Mouse (Mus musculus) forelimb bud, embryonic 11.5 days (tissue): ENCODE measurements around the gene Themis2.
"Not testable (repeated sequence)": the region's sequence is repeated elsewhere in the genome, so short reads cannot be mapped to it uniquely, and the experiment has no call there.

Source experiments
- DNase-seq: peaks from one replicate; pipeline ENCODE4 v3.0.0-alpha.2; 2012; ENCODE audit warnings: low read depth, low spot score

The Themis2 gene

GRCm38 (mm10) chr4:132799845-132800244 is 3.7 kb upstream of the Themis2 start:
- no peak for DNase-seq

GRCm38 (mm10) chr4:132798666-132799065 is 2.5 kb upstream of the Themis2 start:
- not testable (repeated sequence) for DNase-seq

GRCm38 (mm10) chr4:132798028-132798427 is 1.8 kb upstream of the Themis2 start:
- no peak for DNase-seq

GRCm38 (mm10) chr4:132797461-132797860 is 1.3 kb upstream of the Themis2 start:
- DNase-seq, result no peak

- DNase-seq, result no peak
Measured at GRCm38 (mm10) chr4:132795171-132795570, 1.0 kb downstream of the Themis2 start.

GRCm38 (mm10) chr4:132794760-132795159 is 1.4 kb downstream of the Themis2 start:
- DNase-seq, result no peak

GRCm38 (mm10) chr4:132794028-132794427 is 2.2 kb downstream of the Themis2 start:
- no peak for DNase-seq

GRCm38 (mm10) chr4:132793322-132794004 is 2.7 kb downstream of the Themis2 start:
- DNase-seq, result not testable (repeated sequence)

- DNase-seq, result no peak
Measured at GRCm38 (mm10) chr4:132789731-132790130, 6.5 kb downstream of the Themis2 start.

GRCm38 (mm10) chr4:132785228-132785627 is 11.0 kb downstream of the Themis2 start:
- DNase-seq, result no peak

GRCm38 (mm10) chr4:132783732-132784131 is 12.5 kb downstream of the Themis2 start:
- no peak for DNase-seq

GRCm38 (mm10) chr4:132780288-132780687 is 15.9 kb downstream of the Themis2 start:
- no peak for DNase-seq

- DNase-seq, result no peak
Measured at GRCm38 (mm10) chr4:132778562-132779201, 17.5 kb downstream of the Themis2 start.

- DNase-seq, result peak; percentile 29
Measured at GRCm38 (mm10) chr4:132776764-132777163, 19.4 kb downstream of the Themis2 start.

GRCm38 (mm10) chr4:132774905-132775304 is 21.3 kb downstream of the Themis2 start:
- no peak for DNase-seq

GRCm38 (mm10) chr4:132771776-132772175 is 24.4 kb downstream of the Themis2 start:
- DNase-seq, result no peak

- DNase-seq, result peak; percentile 100
Measured at GRCm38 (mm10) chr4:132767914-132768876, 28.0 kb downstream of the Themis2 start, which contains the start of gene Rpa2. Gene Rpa2 (plus strand): TSS chr4:132768332.

- DNase-seq, result not testable (repeated sequence)
Measured at GRCm38 (mm10) chr4:132763125-132763524, 33.1 kb downstream of the Themis2 start.

- no peak for DNase-seq
Measured at GRCm38 (mm10) chr4:132762602-132763001, 33.6 kb downstream of the Themis2 start.

- DNase-seq, result no peak
Measured at GRCm38 (mm10) chr4:132760296-132760695, 35.9 kb downstream of the Themis2 start.

GRCm38 (mm10) chr4:132757633-132758351 is 38.4 kb downstream of the Themis2 start:
- DNase-seq, result no peak
